Mouse (Mus musculus) lung, postnatal 0 days (tissue): ENCODE measurements around the gene Fam208a. TPM values are rescaled to one million over a fixed set of nuclear protein-coding genes. Genes with fewer than 3 reads are reported as not detected.
A peak's percentile ranks its signal among the peaks of the same experiment; 100 is the strongest.

Experiments
- ATAC-seq: fragments of 200-750 bp; cut with Nextera tagmentation; 2 replicates; pipeline ENCODE4 v1.8.0; 2017; ENCODE audit warnings: moderate library complexity
- DNase-seq: peaks from one replicate; pipeline ENCODE4 v3.0.0-alpha.2; 2016; ENCODE audit warnings: low spot score
- H3K27ac ChIP-seq: fragments of 300-500 bp; sonication (generic); 2 replicates; pipeline ENCODE4 v1.5.1; 2014; ENCODE audit warnings: antibody characterized with exemption, mild to moderate bottlenecking, low read length, mixed read lengths
- H3K27me3 ChIP-seq: fragments of 300-500 bp; sonication (generic); replicated peaks from 2 replicates; pipeline ENCODE4 v1.6.1; 2014; ENCODE audit warnings: low read length, mixed read lengths; ENCODE audit not compliant: insufficient read depth
- H3K36me3 ChIP-seq: fragments of 300-500 bp; sonication (generic); 2 replicates; pipeline ENCODE4 v1.6.1; 2014; ENCODE audit warnings: low read length, mixed read lengths; ENCODE audit not compliant: insufficient read depth
- H3K4me1 ChIP-seq: fragments of 300-500 bp; sonication (generic); 2 replicates; pipeline ENCODE4 v1.6.1; 2014; ENCODE audit warnings: antibody characterized with exemption, low read depth, low read length, mixed read lengths; ENCODE audit not compliant: insufficient read depth
- H3K4me2 ChIP-seq: fragments of 300-500 bp; sonication (generic); replicated peaks from 2 replicates; pipeline ENCODE4 v1.6.1; 2014; ENCODE audit warnings: low read depth, mild to moderate bottlenecking, low read length, moderate library complexity, mixed read lengths
- H3K4me3 ChIP-seq: fragments of 300-500 bp; sonication (generic); 2 replicates; pipeline ENCODE4 v1.5.1; 2014; ENCODE audit warnings: low read depth, low read length
- H3K9ac ChIP-seq: fragments of 300-500 bp; sonication (generic); replicated peaks from 2 replicates; pipeline ENCODE4 v1.6.1; 2014; ENCODE audit warnings: low read depth, mild to moderate bottlenecking
- H3K9me3 ChIP-seq: fragments of 300-500 bp; sonication (generic); 2 replicates; pipeline ENCODE4 v1.6.1; 2016; ENCODE audit warnings: low read length, mixed read lengths
- CTCF ChIP-seq: IDR thresholded peaks from 2 replicates; pipeline ENCODE4 v1.5.1; 2016; ENCODE audit warnings: antibody characterized with exemption, mild to moderate bottlenecking
- EP300 ChIP-seq: IDR thresholded peaks from 2 replicates; pipeline ENCODE4 v1.6.1; 2016; ENCODE audit warnings: antibody characterized with exemption, mild to moderate bottlenecking, control low read depth
- WGBS: fragments of 180-500 bp; shearing (Covaris S2); extraction: QIAGEN DNeasy Blood & Tissue Kit; methylation state at CpG from one replicate; pipeline ENCODE4 v1.1.7; 2014; 5-methylcytosine and 5-hydroxymethylcytosine counted together
- polyA plus RNA-seq: library from polyadenylated mRNA; unstranded; fragments of >200 nt; fragmentation: Nextera tagmentation; extraction: Ambion mirVana; gene quantifications from 2 replicates; pipeline ENCODE4 v1.2.1, GENCODE M21; 2015

Fam208a gene
- polyA plus RNA-seq, 1 experiment from 2014 or later = 11.8 TPM

GRCm38 (mm10) chr14:27400495-27400894 lies 28.1 kb upstream of the Fam208a start:
- H3K4me2 ChIP-seq = no peak overlapping the region
- H3K36me3 ChIP-seq = peaks cover 3% of the 10 kb centered on the region; the same call in 1 of the 2 replicates
- TF ChIP-seq CTCF (no peak), EP300 (no peak)
- ATAC-seq (no peak), DNase-seq (peak; percentile 13)
- no peak overlapping the region for H3K9ac ChIP-seq
- no peaks in the 10 kb centered on the region for H3K27me3 ChIP-seq
- WGBS = 65% methylated on average over 6 of the region's 6 CpGs
- no peak overlapping the region for H3K27ac ChIP-seq
- H3K4me3 ChIP-seq = no peak overlapping the region
- no peaks in the 10 kb centered on the region for H3K9me3 ChIP-seq
- H3K4me1 ChIP-seq = no peaks in the 10 kb centered on the region

GRCm38 (mm10) chr14:27401717-27402278 lies 26.8 kb upstream of the Fam208a start:
- Histone ChIP-seq H3K4me2 (no peak overlapping the region), H3K36me3 (peaks cover 3% of the 10 kb centered on the region; the same call in 1 of the 2 replicates), H3K27me3 (no peaks in the 10 kb centered on the region), H3K27ac (peak overlapping the region; percentile 2; the same call in 1 of the 2 replicates), H3K9me3 (no peaks in the 10 kb centered on the region), H3K9ac (no peak overlapping the region), H3K4me3 (no peak overlapping the region), H3K4me1 (no peaks in the 10 kb centered on the region)
- 26% methylated on average over 12 of the region's 12 CpGs for WGBS
- ATAC-seq (peak; percentile 88), DNase-seq (peak; percentile 82)
- no peak for TF ChIP-seq CTCF
- no peak for TF ChIP-seq EP300

- Histone ChIP-seq H3K4me3 (no peak overlapping the region), H3K4me2 (no peak overlapping the region), H3K4me1 (no peaks in the 10 kb centered on the region), H3K9me3 (no peaks in the 10 kb centered on the region), H3K27ac (peak overlapping the region; percentile 2), H3K9ac (no peak overlapping the region), H3K36me3 (peaks cover 3% of the 10 kb centered on the region; the same call in 1 of the 2 replicates), H3K27me3 (no peaks in the 10 kb centered on the region)
- peak; percentile 54 for DNase-seq
- TF ChIP-seq EP300 = no peak
- no peak for TF ChIP-seq CTCF
- 44% methylated on average over 10 of the region's 10 CpGs for WGBS
- peak; percentile 48; the same call in 1 of the 2 replicates for ATAC-seq
Observed at GRCm38 (mm10) chr14:27402332-27403250, 26.0 kb upstream of the Fam208a start.

- TF ChIP-seq CTCF = no peak
- no peak for TF ChIP-seq EP300
Observed at GRCm38 (mm10) chr14:27405452-27405851, 23.2 kb upstream of the Fam208a start.

GRCm38 (mm10) chr14:27405947-27406346 lies 22.7 kb upstream of the Fam208a start:
- no peaks in the 10 kb centered on the region for H3K27me3 ChIP-seq
- H3K27ac ChIP-seq = no peak overlapping the region
- TF ChIP-seq CTCF (no peak), EP300 (no peak)
- 100% methylated on average over 2 of the region's 2 CpGs for WGBS
- H3K36me3 ChIP-seq = peaks cover 3% of the 10 kb centered on the region; the same call in 1 of the 2 replicates
- no peak overlapping the region for H3K4me2 ChIP-seq
- no peak overlapping the region for H3K9ac ChIP-seq
- no peak overlapping the region for H3K4me3 ChIP-seq
- H3K9me3 ChIP-seq = no peaks in the 10 kb centered on the region; the same call in 1 of the 2 replicates
- no peak for DNase-seq
- H3K4me1 ChIP-seq = no peaks in the 10 kb centered on the region
- no peak for ATAC-seq

More at GRCm38 (mm10) chr14:27405452-27405851, 23.2 kb upstream of the Fam208a start:
- Histone ChIP-seq H3K4me2 (no peak overlapping the region), H3K27ac (no peak overlapping the region), H3K36me3 (peaks cover 3% of the 10 kb centered on the region; the same call in 1 of the 2 replicates), H3K4me3 (no peak overlapping the region), H3K9me3 (no peaks in the 10 kb centered on the region; the same call in 1 of the 2 replicates), H3K9ac (no peak overlapping the region), H3K27me3 (no peaks in the 10 kb centered on the region), H3K4me1 (no peaks in the 10 kb centered on the region)
- no peak for ATAC-seq
- WGBS = 82% methylated on average over 4 of the region's 4 CpGs
- peak; percentile 16 for DNase-seq

- DNase-seq (peak; percentile 13), ATAC-seq (peak; percentile 59)
- peaks cover 3% of the 10 kb centered on the region; the same call in 1 of the 2 replicates for H3K36me3 ChIP-seq
- H3K4me1 ChIP-seq = no peaks in the 10 kb centered on the region
- H3K27ac ChIP-seq = no peak overlapping the region
- H3K27me3 ChIP-seq = no peaks in the 10 kb centered on the region
- no peaks in the 10 kb centered on the region; the same call in 1 of the 2 replicates for H3K9me3 ChIP-seq
- TF ChIP-seq EP300 (peak; percentile 83), CTCF (no peak)
- WGBS = 68% methylated on average over 3 of the region's 3 CpGs
- H3K9ac ChIP-seq = no peak overlapping the region
- H3K4me2 ChIP-seq = no peak overlapping the region
- H3K4me3 ChIP-seq = no peak overlapping the region
Observed at GRCm38 (mm10) chr14:27408240-27408639, 20.4 kb upstream of the Fam208a start.
